Mouse (Mus musculus): ENCODE results near the gene Fgf3. TPM values are rescaled to one million over a fixed set of nuclear protein-coding genes. Genes with fewer than 3 reads are reported as not detected.

Fgf3 gene
- total RNA-seq, 2 experiments from 2014 or later: 0.14 TPM; not detected in 1

Other genes starting within 250 kb of the Fgf3 start
- 1 to 10 TPM; 2.3 to 5.5 TPM for gene Ano1, start 86.1 kb upstream of the Fgf3 start, total RNA-seq (2021)
- gene Fgf4, start 9.3 kb downstream of the Fgf3 start, total RNA-seq (2021): not detected
- not detected for gene Fgf15, start 58.4 kb downstream of the Fgf3 start, total RNA-seq (2021)
- gene LTO1, start 77.0 kb downstream of the Fgf3 start, total RNA-seq (2021): 10 to 100 TPM; 24.0 to 29.0 TPM
- 10 to 100 TPM; 29.0 to 29.6 TPM for gene Ccnd1, start 101.8 kb downstream of the Fgf3 start, total RNA-seq (2021)

Data from layer of hippocampus, postnatal 14 days (tissue).